Mouse (Mus musculus): Measurements from ENCODE around the gene G3bp1. TPM values are rescaled to one million over a fixed set of nuclear protein-coding genes. Genes with fewer than 3 reads are reported as not detected.

G3bp1 gene
- polyA plus RNA-seq, 1 experiment = 21.8 TPM

DNA sequence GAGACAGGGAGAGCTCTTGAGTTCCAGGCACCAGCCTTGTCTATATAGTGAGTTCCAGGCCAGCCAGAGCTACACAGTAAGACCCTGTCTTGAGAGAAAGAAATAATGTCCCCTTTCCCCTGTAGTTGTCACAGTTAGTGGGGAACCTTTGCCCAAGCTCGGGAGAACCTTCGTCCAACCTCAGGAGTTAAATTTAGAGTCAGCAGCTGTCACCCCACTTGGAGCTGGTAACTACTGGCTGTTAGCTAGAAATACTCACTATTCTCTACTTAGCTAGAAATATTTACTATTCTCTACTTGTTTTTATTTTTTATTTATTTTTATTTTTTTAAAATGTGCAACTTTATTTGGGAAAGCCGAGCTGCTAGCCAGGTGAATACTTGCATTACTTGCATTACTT lies 3.7 kb downstream of the G3bp1 start:
- TF ChIP-seq POLR2A (IDR thresholded peaks at IDR 0.05; ENCODE audit: borderline replicate concordance, extremely low read depth, low read depth, low read length) = no peak
- no peak for TF ChIP-seq CTCF (IDR thresholded peaks at IDR 0.05; ENCODE audit: insufficient read depth, low read length)
- Histone ChIP-seq H3K4me3 (replicated peaks; ENCODE audit: extremely low read depth, low read depth, low read length) (no peak overlapping the region), H3K4me1 (ENCODE audit: control insufficient read depth, insufficient read depth, low read length) (peaks cover 7% of the 10 kb centered on the region)
- DNase-seq = no peak
- 67% methylated on average over 3 of the region's 3 CpGs for WGBS

DNA sequence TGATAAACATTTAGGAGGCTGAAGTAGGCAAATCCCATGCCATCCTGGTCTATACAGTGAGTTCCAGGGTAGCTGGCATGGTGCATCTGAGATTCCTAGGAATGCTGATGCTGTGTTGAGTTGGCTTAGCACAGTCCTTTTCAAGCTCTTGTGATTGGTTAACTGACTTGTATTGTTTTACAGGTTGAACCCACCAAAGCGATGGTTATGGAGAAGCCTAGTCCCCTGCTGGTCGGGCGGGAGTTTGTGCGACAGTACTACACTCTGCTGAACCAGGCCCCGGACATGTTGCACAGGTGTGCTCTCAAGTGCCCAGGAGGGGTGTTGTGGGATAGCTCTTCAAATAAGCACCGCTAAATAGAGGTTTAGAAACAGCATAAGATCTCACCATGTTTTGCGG lies 16.0 kb downstream of the G3bp1 start:
- no peak for DNase-seq
- 95% methylated on average over 7 of the region's 7 CpGs for WGBS
- Histone ChIP-seq H3K4me3 (replicated peaks; ENCODE audit: extremely low read depth, low read depth, low read length) (no peak overlapping the region), H3K4me1 (ENCODE audit: control insufficient read depth, insufficient read depth, low read length) (no peaks in the 10 kb centered on the region; the same call in 1 of the 2 replicates)
- TF ChIP-seq CTCF (IDR thresholded peaks at IDR 0.05; ENCODE audit: insufficient read depth, low read length) (no peak), POLR2A (IDR thresholded peaks at IDR 0.05; ENCODE audit: borderline replicate concordance, extremely low read depth, low read depth, low read length) (no peak)

DNA sequence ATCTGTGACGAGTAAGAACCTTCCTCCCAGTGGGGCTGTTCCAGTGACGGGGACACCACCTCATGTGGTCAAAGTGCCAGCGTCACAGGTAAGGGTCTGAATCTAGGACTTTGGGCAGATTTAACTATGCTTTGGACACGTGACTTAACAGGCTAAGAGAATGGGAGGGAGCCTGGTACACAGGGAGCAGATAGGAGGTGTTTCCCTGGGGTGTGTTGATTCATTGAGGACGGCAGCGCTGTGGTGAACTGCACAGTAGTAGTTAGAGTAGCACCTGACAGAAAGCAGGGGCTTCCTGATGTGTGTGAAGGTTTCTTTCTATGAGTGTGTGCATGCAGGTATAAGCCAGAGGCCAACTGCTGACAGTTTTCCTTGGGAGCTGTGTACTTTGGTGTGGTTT lies 26.7 kb downstream of the G3bp1 start:
- Histone ChIP-seq H3K4me1 (ENCODE audit: control insufficient read depth, insufficient read depth, low read length) (no peaks in the 10 kb centered on the region), H3K4me3 (replicated peaks; ENCODE audit: extremely low read depth, low read depth, low read length) (no peak overlapping the region)
- WGBS = 86% methylated on average over 6 of the region's 6 CpGs
- TF ChIP-seq CTCF (IDR thresholded peaks at IDR 0.05; ENCODE audit: insufficient read depth, low read length) (no peak), POLR2A (IDR thresholded peaks at IDR 0.05; ENCODE audit: borderline replicate concordance, extremely low read depth, low read depth, low read length) (no peak)
- DNase-seq = no peak

DNA sequence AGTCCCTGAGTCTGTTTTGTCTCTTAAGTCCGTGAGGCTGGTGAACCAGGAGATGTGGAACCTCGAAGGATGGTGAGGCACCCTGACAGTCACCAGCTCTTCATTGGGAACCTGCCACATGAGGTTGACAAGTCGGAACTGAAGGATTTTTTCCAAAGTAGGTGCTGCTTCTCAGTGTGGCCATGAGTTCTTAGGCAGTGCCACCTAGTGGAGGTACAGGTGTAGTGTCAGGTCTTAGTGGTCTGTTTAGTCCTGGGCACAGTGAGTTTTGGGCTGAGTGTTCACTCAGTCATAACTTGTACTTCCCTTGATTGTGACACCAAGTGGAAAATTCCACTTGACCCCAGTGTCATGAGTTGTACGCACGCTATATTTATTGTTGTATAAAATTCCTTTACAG lies 28.4 kb downstream of the G3bp1 start:
- WGBS = 31% methylated on average over 5 of the region's 5 CpGs
- DNase-seq = peak; percentile 34
- TF ChIP-seq CTCF (IDR thresholded peaks at IDR 0.05; ENCODE audit: insufficient read depth, low read length) (peak; percentile 72), POLR2A (IDR thresholded peaks at IDR 0.05; ENCODE audit: borderline replicate concordance, extremely low read depth, low read depth, low read length) (no peak)

DNA sequence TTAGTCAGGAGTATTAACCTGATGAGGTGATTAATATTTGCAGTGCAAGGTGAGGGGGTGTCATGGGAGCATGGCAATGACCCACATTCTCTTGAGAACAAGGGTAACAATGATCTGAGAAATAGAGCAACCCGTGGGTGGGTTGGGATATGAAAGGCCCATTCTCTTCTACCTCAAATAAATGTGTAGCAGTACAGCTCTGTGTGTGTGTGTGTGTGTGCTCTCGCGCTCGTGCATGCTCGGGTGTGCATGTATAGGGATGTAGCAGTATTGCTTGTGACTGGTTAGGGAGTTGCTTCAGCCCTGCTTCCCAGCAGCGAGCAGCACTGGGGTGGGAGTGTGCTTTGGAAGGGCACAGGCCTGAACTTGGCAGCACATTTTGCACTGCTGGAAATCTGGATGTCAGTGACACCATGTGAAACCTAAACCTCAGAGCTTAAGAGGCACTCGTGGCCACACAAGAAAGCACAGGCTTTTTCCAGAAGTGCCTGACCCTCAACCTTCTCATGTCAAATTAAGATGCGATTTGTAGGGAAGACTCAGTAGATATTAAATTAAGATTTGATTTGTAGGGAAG lies 32.6 kb downstream of the G3bp1 start:
- H3K4me1 ChIP-seq (ENCODE audit: control insufficient read depth, insufficient read depth, low read length) = no peaks in the 10 kb centered on the region
- no peak for DNase-seq
- 76% methylated on average over 8 of the region's 8 CpGs for WGBS
- no peak overlapping the region for H3K4me3 ChIP-seq (replicated peaks; ENCODE audit: extremely low read depth, low read depth, low read length)
- TF ChIP-seq POLR2A (IDR thresholded peaks at IDR 0.05; ENCODE audit: borderline replicate concordance, extremely low read depth, low read depth, low read length) = no peak
- no peak for TF ChIP-seq CTCF (IDR thresholded peaks at IDR 0.05; ENCODE audit: insufficient read depth, low read length)

More for the DNA sequence above, 28.4 kb downstream of the G3bp1 start:
- Histone ChIP-seq H3K4me1 (ENCODE audit: control insufficient read depth, insufficient read depth, low read length) (no peaks in the 10 kb centered on the region), H3K4me3 (replicated peaks; ENCODE audit: extremely low read depth, low read depth, low read length) (no peak overlapping the region)

DNA sequence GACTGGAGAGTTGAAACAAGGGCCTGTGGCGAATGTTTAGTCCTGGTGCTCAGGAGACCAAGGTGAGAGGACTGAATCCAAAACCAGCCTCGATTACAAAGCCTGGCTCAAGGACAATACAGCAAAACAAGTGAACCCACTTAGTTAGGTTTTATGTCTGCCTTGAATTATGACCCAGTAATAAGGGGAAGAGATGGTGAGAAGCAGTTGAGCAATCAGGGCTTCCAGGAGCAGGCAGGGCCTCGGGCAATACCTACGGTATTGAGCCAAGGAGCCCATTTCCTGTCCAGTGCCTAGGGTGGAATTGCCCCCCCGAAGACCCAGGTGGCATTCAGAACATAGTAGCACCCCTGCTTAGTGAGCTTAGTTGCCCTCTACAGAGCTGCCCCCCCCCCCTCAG lies 33.4 kb downstream of the G3bp1 start:
- TF ChIP-seq CTCF (IDR thresholded peaks at IDR 0.05; ENCODE audit: insufficient read depth, low read length) = no peak
- DNase-seq = no peak
- 54% methylated on average over 5 of the region's 5 CpGs for WGBS

DNA sequence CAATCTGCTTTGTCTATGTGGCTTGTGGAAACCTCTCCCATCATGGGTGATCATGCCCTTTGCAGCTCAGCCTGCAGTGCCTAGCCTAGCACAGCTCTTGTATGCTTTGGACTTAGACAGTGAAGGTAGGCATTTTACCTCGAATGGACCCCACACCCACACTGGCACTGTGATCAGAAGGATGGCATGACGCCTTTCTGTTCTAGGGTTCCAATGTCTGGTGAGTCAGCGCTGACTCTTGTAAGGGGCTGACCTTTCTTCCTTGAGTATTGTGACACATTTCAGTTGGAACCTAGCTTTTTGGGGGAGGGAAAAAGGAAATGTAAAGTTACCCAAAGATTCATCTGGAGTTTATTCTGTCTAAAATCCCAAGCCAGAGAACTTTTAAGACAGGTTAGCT lies 36.0 kb downstream of the G3bp1 start:
- Histone ChIP-seq H3K4me3 (replicated peaks; ENCODE audit: extremely low read depth, low read depth, low read length) (no peak overlapping the region), H3K4me1 (ENCODE audit: control insufficient read depth, insufficient read depth, low read length) (no peaks in the 10 kb centered on the region)
- no peak for DNase-seq
- 77% methylated on average over 3 of the region's 3 CpGs for WGBS
- TF ChIP-seq POLR2A (IDR thresholded peaks at IDR 0.05; ENCODE audit: borderline replicate concordance, extremely low read depth, low read depth, low read length) = no peak
- TF ChIP-seq CTCF (IDR thresholded peaks at IDR 0.05; ENCODE audit: insufficient read depth, low read length) = no peak

More for the DNA sequence above, 33.4 kb downstream of the G3bp1 start:
- Histone ChIP-seq H3K4me3 (replicated peaks; ENCODE audit: extremely low read depth, low read depth, low read length) (no peak overlapping the region), H3K4me1 (ENCODE audit: control insufficient read depth, insufficient read depth, low read length) (no peaks in the 10 kb centered on the region)

DNA sequence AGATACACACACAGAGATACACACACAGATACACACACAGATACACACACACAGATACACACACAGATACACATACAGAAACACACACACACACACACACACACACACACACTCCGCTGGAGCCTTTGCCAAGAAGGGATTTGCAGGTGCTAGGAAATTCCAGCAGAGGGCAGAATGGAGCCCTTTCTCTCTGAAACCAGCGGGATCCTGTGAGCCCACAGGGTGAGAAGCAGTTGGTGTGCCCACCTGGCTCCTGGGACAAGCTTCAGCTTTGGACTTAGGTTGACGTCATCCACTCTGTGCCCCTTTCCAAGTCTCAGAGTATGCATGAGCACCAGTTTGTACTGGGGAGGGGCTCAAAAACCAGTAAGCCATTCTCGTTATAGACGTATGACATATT lies 41.9 kb downstream of the G3bp1 start:
- WGBS = 54% methylated on average over 5 of the region's 5 CpGs
- DNase-seq = no peak
- TF ChIP-seq CTCF (IDR thresholded peaks at IDR 0.05; ENCODE audit: insufficient read depth, low read length) (0 out of 2 replicates have a peak, but pooled peaks have one; percentile 0), POLR2A (IDR thresholded peaks at IDR 0.05; ENCODE audit: borderline replicate concordance, extremely low read depth, low read depth, low read length) (no peak)
- H3K4me1 ChIP-seq (ENCODE audit: control insufficient read depth, insufficient read depth, low read length) = no peaks in the 10 kb centered on the region
- H3K4me3 ChIP-seq (replicated peaks; ENCODE audit: extremely low read depth, low read depth, low read length) = no peak overlapping the region

DNA sequence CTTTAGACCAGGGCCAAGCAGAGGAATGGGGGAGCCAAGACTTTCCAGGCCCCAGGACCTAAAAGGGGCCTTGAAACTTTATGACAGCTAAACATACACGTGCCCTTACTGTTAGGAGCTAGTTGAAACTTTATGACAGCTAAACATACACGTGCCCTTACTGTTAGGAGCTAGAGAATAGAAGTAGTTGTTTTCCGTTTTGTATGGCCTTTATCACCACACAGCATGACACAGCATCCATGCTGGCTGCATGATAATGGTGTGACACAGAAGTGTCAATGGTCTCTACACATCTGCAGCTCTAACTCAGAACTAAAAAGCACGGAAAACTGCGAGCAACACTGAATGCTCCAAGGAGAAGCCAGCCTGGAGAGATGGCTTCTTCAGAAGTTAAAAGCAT lies 48.2 kb downstream of the G3bp1 start:
- WGBS = 72% methylated on average over 5 of the region's 5 CpGs
- TF ChIP-seq CTCF (IDR thresholded peaks at IDR 0.05; ENCODE audit: insufficient read depth, low read length) (no peak), POLR2A (IDR thresholded peaks at IDR 0.05; ENCODE audit: borderline replicate concordance, extremely low read depth, low read depth, low read length) (no peak)
- Histone ChIP-seq H3K4me3 (replicated peaks; ENCODE audit: extremely low read depth, low read depth, low read length) (no peak overlapping the region), H3K4me1 (ENCODE audit: control insufficient read depth, insufficient read depth, low read length) (no peaks in the 10 kb centered on the region)
- DNase-seq = no peak

DNA sequence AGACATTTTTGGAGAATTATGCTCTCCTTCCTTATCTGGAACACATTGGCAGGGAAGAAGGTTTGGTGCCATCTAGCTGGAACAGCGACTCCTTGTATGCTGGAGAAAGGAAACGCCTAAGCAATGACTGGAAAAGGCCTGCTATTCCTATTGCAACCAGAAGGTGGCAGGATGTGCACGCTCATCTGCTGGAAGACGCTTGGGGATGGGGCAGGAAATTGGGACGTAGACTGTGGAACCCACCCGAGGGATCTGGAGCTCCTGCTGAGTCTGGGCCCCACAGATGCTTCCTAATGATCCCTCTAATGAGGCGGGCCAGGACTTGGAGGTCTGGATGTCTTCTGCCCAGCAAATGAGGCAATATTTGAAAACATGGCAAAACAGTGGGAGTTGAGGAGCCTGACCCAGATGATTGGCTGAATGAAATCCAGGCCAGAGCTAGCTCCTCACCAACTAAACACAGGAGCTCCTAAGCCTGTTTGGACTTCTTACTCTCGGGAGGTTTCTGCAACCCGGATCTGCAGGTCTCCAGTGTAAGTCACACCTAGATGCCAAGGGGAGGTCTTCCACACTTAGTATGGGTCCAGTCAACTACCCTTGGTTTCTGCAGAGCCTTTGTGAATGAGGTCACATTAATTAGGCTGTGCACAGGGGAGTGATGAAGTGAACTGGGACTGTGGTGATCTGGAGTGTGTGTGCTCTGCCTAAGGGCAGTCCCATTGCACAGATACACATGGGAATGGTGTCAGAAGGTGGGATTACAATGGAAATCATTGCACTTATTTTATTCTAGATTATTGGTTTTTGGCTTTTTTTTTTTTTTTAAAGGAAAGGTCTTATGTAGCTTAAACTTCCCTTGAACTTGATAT lies 49.6 kb downstream of the G3bp1 start:
- WGBS = 4% methylated on average over 9 of the region's 9 CpGs
- no peaks in the 10 kb centered on the region for H3K4me1 ChIP-seq (ENCODE audit: control insufficient read depth, insufficient read depth, low read length)
- peak; percentile 41 for DNase-seq
- no peak overlapping the region for H3K4me3 ChIP-seq (replicated peaks; ENCODE audit: extremely low read depth, low read depth, low read length)
- TF ChIP-seq POLR2A (IDR thresholded peaks at IDR 0.05; ENCODE audit: borderline replicate concordance, extremely low read depth, low read depth, low read length) (no peak), CTCF (IDR thresholded peaks at IDR 0.05; ENCODE audit: insufficient read depth, low read length) (peak; percentile 92)
